Mouse (Mus musculus) kidney, postnatal 4 days (tissue): ENCODE data around the gene Ctnnd1.
"Not testable (repeated sequence)": the region's sequence is repeated elsewhere in the genome, so short reads cannot be mapped to it uniquely, and the experiment has no call there.

ENCODE experiments used
- DNase-seq, 2 experiments: peaks; one replicate each; pipeline ENCODE4 v3.0.0; 2021; ENCODE audit warnings: mixed read lengths in 2 of 2

Gene Ctnnd1

GRCm38 (mm10) chr2:84650464-84651195, at the start of gene Ctnnd1:
Gene Ctnnd1, minus strand, starts transcription at chr2:84650765.
- DNase-seq = peak; percentile 82 to 89

DNA sequence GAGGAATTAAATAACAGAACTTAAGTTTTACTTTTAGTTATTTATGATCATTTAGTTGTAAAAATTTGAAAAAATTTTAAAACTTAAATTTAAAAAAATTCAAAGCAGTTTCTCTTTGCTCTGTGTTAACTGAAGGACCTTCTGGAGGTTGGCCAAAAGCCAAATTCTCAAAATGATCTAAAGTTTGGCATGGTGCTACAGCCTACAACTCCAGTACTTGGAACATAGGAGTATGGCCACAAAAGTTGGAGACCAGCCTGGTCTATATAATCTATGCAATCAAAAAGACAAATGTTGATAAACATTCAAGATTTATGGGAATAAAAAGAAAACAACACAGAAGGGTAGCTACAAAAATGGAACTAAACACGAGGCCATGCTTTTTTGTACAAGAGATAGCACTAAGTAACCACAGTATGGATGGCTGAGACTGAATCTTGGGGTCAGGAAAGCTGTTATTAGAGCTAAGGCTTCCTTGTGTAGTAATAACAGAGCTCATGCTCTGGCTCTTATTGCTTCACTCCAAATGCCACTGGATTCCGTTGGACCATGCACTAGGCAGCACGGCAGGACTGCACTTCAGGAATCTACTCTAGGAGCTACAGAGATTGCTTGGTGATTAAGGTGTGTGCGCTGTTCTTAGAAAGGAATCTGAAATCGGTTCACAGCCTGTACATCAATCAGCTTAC, 44.6 kb upstream of the Ctnnd1 start:
- no peak for DNase-seq

DNA sequence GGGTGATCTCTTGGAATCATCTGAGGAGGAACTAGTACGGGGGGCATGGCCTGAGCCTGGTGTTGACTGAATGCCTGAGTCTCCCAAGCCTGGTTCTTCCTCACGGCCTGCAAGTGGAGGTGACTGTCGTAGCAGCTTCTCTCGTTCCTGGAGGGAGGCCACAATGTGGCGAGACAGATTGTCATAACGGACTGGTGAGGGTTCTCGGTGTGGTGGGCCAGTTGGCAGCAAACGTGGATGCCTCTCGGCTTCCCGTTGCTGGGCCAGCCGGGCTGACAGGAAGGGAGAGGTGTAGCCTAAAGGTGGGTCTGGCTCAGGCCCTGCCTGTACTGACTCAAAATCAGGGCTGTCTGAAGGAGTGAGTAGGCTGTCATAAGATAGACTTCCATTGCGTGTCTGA, 39.5 kb upstream of the Ctnnd1 start:
- DNase-seq = no peak

- DNase-seq = no peak
Measured at GRCm38 (mm10) chr2:84688080-84688844, 37.7 kb upstream of the Ctnnd1 start.

DNA sequence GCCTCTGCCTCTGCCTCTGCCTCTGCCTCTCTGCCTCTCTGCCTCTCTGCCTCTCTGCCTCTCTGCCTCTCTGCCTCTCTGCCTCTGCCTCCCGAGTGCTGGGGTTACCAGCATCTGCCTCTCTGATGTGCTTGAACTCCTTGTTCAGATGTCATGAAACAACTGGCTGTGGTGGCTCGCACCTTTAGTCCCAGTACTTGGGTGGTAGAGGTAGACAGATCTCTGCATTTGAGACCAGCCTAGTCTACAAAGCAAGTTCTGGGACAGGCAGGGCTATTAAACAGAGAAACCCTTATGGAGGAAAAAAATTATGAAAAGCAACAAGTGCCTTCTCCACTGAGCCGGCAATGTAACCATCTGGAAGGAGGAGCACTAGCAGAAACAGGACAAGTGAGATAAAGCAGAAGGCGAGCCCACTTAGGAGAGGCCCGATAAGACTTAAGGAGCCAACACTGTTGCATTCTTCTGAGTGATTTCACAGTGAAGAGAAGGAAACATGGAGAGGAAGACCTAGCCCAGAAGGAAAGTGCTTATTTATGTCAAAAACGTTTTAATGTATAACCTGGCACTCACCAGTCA, 32.1 kb upstream of the Ctnnd1 start:
- DNase-seq = no peak

GRCm38 (mm10) chr2:84679016-84679415, 28.5 kb upstream of the Ctnnd1 start, which contains the start of gene Tmx2:
Gene Tmx2, minus strand, starts transcription at chr2:84679140.
- DNase-seq = no peak

DNA sequence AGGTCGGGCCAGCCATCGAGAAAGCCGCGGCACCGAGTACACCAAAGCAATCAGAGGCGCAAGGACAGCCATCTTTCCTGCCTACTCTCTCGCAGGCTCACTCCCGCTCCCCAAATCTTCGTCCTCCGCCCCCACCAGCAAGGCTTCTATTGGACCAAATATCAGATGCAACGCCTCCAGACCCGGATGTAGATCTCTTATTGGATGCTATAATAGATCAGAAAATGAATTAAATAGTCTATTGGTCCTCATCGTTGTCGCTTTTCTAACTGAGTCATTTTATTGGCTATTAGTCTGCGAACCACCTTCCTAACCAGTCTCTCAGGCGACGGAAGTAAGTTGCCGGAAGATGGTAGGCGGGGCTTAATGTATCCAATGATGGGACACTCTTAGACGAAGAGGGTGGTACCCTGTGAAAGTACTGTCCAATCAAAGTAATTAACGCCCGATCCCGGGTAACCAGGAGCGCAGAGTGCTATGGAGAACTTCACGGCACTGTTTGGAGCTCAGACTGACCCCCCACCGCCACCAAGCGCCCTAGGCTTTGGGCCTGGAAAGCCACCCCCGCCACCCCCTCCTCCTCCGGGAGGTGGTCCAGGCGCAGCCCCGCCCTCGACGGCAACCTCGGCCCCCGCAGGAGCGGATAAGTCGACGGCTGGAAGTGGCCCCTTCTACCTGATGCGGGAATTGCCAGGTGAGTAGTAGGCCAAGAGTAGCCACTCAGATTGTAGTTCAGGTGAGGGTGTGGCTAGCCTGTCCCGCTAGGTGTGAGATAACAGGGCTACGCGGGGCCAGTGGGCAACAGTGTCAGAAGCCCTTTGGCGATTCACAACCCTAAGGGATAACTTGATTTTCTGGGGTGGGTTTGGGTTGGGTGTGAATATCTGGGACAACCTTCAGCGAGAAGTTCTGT, 27.7 kb upstream of the Ctnnd1 start, which contains the start of the genes Gm28635 and Med19:
Gene Gm28635 (minus strand): TSS at position 74 of the 913 bp plus-strand sequence.
Gene Med19 (plus strand): TSS at position 435 of the 913 bp plus-strand sequence.
- DNase-seq = peak; percentile 87 to 94

- DNase-seq = no peak
Measured at GRCm38 (mm10) chr2:84677270-84677967, 26.9 kb upstream of the Ctnnd1 start.

DNA sequence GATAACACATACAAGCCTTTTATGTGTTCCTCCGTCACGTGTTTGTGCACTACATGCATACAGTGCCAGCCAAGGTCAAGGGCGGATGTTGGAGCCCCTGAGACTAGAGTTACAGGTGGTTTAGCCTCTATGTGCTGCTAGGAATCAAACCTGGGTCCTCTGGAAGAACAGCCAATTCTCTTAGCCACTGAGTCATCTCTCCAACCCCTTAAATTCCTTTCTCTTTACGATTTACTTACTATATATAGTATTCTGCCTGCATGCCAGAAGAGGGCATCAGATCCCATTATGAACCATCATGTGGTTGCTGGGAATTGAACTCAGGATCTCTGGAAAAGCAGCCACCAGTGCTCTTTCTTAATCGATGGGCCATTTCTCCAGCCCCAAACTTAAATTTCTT, 21.0 kb upstream of the Ctnnd1 start:
- DNase-seq = not testable (repeated sequence)

- DNase-seq = peak; percentile 90 to 94
Measured at GRCm38 (mm10) chr2:84670569-84670933, 20.0 kb upstream of the Ctnnd1 start, which contains the start of gene Selenoh. Gene Selenoh, minus strand, starts transcription at chr2:84670770.

DNA sequence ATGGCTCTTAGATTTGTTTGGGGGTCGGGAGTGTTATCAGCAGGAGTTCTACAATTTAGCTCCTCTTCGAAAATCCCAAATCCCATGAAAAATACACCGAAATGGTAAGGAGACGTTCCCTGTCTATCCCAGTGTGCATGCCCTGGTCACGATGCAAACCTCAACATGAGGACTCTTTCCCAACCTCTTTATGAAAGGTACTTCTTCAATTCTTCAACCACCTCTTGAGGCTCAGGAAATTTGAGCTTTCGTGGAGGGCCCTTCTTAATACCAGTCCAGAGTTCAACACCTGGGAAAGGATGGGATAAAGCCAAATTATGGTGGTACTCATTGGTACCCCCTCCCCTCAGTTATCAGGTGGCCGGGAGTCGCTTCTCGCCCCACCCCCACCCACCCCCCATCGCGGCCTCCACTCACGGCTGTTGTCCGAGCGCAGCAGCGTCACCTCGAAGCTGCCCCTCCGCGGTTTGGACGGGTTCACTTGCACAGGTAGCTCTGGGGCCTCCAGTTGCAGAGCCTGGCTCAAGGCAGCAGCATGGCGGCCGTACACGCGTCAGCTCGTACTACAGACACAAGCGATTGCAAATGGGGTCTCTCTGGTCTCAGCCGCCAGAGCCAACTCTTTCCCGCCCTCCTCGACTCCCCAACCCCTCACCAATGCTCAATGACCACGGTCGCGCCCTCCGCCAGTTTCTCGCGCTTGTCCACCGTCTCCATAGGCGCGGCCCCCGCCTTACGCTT, 19.4 kb upstream of the Ctnnd1 start:
- peak in 1 of 2 experiments; percentile 76 for DNase-seq

- DNase-seq = peak in 1 of 2 experiments; percentile 44
Measured at GRCm38 (mm10) chr2:84666081-84666480, 15.5 kb upstream of the Ctnnd1 start.

DNA sequence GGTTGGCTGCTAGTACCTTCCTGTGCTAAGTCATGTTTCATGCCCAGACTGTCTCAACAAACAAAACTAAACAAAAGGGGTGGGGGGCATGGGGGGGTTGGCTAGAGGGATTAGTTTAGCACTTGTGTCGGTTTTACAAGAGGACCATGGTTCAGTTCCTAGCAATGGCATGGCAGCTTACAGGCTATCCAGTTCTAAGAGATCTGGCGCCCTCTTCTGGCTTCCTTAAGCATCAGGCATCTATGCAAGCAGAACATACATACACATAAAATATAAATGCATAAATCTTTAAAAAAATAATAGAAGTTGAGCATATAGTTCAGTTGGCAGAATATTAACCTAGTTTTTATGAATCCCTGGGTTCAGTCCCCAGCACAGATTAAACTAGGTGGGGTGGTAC, 12.3 kb upstream of the Ctnnd1 start:
- DNase-seq = peak; percentile 58 to 70

DNA sequence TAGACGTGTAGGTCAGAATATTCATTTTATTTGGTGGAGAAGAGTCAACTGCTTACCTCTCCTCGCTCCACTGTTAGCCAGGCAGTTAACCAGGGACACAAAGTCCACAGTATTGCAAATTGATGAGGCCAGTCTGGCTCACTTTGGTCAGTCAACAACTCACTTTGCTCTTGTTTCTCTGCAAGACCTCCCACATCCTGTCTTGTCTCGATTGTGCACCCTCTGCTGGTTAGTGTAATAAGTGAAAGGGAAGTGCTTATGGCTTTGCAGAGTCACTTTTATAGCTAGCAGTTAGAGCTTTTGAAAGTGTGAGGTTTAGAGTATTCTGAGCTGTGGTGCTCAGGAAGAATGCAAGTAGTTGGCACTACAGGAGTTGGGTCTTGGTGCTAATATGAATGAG, 9.7 kb upstream of the Ctnnd1 start:
- peak in 1 of 2 experiments; percentile 44 for DNase-seq

- no peak for DNase-seq
Measured at GRCm38 (mm10) chr2:84658806-84659205, 8.2 kb upstream of the Ctnnd1 start, which contains the start of gene Btbd18. Gene Btbd18, plus strand, starts transcription at chr2:84659079.

- DNase-seq = no peak
Measured at GRCm38 (mm10) chr2:84655864-84656263, 5.3 kb upstream of the Ctnnd1 start.

DNA sequence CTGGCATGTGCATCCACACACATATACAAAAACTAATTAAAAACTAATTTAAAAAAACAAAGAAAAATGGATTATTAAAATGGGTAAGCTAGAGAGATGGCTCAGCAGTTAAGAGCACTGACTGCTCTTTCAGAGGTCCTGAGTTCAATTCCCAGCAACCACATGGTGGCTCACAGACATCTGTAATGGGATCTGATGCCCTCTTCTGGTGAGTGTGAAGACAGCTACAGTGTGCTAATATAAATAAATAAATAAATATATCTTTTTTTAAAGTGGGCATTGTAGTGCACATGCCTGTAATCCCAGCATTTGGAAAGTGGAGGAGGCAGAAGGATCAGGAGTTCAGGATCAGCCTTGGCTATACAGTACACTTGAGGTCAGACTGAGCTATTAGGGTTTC, 2.8 kb upstream of the Ctnnd1 start:
- no peak for DNase-seq

- DNase-seq = peak; percentile 34 to 52
Measured at GRCm38 (mm10) chr2:84649674-84650073, 891 bp downstream of the Ctnnd1 start.

- peak in 1 of 2 experiments; percentile 22 for DNase-seq
Measured at GRCm38 (mm10) chr2:84648369-84648768, 2.2 kb downstream of the Ctnnd1 start.

- no peak for DNase-seq
Measured at GRCm38 (mm10) chr2:84647051-84647568, 3.5 kb downstream of the Ctnnd1 start.
